Mouse (Mus musculus) central nervous system, embryonic 18 days (tissue): ENCODE data around the gene Irs1. TPM values are rescaled to one million over a fixed set of nuclear protein-coding genes. Genes with fewer than 3 reads are reported as not detected.

ENCODE experiments used
- polyA plus RNA-seq: library from polyadenylated mRNA; depleted of rRNA; stranded (reverse); fragments of >200 nt; gene quantifications from 2 replicates; pipeline ENCODE4 v1.2.3, GENCODE M21; 2012; rRNA removed

The Irs1 gene
- 10.8 and 12.0 TPM in 2 replicates for polyA plus RNA-seq

GRCm38 (mm10) chr1:82291151-82291797 lies at the start of gene Irs1:
Irs1 (minus strand) TSS chr1:82291416.

DNA sequence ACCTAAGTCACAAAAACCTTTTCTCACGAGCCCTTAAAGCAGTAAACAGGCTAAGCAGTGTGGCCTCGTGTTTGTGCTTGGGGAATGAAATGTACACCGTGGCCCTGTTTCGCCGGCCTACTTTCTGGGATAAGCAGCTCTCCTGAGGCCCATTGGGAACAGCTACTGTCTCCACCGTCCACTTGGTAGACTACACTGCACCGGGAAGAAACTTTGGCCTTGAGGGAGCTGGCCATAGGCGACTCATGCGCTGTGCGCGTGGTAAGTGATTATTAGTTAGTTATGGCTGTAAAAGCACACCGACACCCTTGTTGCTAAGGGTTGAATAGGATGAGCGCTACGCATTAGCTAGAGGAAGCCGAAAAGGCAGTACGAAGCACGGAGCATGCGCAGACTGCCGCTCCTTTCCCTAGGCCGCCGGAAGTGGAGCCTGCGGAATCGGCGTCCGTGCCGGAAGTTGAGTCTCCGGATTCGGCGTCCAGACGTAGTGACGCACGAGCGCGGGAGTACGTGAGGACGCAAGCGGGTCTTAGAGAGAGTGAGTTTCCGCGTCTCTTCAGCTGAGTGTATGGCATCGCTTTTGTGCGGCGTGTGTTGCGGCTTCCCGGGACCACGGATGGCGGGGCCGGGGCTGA lies 25.0 kb upstream of the Irs1 start, which contains the start of gene Rhbdd1:
Rhbdd1 (plus strand) TSS at position 342 of the 635 bp plus-strand sequence.

GRCm38 (mm10) chr1:82232812-82233211 lies 58.4 kb downstream of the Irs1 start, which contains the start of gene Gm9747:
Gm9747 (plus strand) TSS chr1:82233112.

Other genes starting within 250 kb of the Irs1 start
- gene Gm9747, start 58.3 kb downstream of the Irs1 start, polyA plus RNA-seq = 0.28 and 0.32 TPM in 2 replicates
- gene Rhbdd1, start 25.0 kb upstream of the Irs1 start, polyA plus RNA-seq = 3.8 and 4.1 TPM in 2 replicates